Mouse (Mus musculus): ENCODE measurements around the gene Cwf19l2. TPM values are rescaled to one million over a fixed set of nuclear protein-coding genes. Genes with fewer than 3 reads are reported as not detected.
A peak's percentile ranks its signal among the peaks of the same experiment; 100 is the strongest.
"Not testable (repeated sequence)": the region's sequence is repeated elsewhere in the genome, so short reads cannot be mapped to it uniquely, and the experiment has no call there.

The Cwf19l2 gene
- total RNA-seq (2017) = 48.6 and 49.7 TPM in 2 replicates

DNA sequence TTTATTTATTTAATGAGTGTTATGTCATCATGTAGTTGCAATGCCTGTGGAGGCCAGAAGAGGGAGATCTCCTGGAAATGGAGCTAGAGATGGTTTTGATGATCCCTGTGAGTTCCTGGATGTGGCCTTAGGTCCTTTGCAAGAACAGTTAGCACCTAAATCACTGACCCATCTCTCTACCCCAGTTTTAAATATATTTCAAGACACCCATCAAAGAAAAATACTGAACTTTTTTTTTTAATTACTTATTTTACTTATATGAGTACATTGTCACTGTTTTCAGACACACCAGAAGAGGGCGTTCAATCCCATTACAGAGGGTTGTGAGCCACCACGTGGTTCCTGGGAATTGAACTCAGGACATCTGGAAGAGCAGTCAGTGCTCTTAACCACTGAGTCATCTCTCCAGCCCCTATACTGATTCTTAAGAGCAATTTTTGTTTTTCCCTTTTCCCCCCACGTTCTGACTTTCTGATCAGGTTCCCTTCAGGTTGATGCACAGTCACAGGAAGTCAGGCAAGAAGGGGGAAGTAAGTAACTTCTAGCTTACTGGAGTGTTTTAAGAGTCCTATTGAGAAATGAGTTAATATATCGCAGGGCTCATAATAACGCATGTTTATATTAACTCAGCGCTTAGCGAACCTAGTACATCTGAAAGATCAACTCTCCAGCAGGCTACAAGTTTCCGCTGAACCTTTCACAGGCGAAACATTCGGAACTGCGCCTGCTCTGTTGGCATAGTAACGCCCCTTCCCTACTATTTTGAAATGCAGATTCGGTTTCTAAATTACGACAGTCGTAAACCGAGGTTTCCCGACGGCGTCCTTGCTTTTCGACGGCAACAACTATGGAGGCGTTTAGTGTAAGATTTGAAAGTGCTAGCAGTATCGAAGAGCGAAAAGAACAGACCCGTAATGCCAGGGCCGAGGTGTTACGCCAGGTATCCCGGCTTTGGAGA is at the start of gene Cwf19l2:
Cwf19l2 (plus strand) TSS at position 342 of the 958 bp plus-strand sequence.
- ATAC-seq (replicated peaks; ENCODE audit: low read depth, poor library complexity, severe bottlenecking) = peak; percentile 91

DNA sequence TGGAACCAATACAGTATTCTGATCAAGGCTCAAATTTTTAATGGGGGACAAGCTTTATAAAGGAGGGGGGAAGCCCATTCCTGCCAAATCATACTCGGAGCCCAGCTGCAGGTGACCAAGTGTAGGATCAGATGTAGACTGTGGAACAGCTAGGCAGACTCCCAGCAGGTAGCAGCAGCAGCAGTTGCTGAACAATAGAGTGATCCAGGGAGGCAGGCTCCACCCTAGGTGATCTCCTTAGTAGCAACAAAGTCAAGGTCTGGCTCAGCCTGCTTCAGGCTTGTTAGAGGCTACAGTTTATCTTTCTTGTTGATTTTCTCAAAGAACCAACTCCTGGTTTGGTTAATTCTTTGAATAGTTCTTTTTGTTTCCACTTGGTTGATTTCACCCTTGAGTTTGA is 27.1 kb upstream of the Cwf19l2 start:
- ATAC-seq (replicated peaks; ENCODE audit: low read depth, poor library complexity, severe bottlenecking) = not testable (repeated sequence)

DNA sequence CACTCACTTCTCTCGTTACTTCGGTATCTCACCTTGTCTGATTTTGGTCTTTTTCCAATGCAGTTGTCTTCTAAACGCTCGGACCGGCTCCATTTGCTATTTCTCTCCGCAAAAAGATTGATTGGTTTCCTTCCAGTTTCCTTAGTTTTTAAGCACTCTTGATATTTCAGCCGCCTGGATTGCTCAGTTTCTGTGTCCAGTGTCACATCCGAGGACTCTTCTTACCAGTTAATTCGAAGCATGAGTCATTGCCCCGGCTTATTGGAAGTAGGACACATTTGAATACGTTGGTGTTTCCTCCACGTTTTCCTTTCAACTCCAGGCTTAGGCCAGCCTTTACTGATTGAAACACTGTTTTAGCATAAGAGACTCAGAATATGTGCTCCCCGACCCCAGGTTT is 980 bp downstream of the Cwf19l2 start:
- ATAC-seq (replicated peaks; ENCODE audit: low read depth, poor library complexity, severe bottlenecking) = peak; percentile 23

DNA sequence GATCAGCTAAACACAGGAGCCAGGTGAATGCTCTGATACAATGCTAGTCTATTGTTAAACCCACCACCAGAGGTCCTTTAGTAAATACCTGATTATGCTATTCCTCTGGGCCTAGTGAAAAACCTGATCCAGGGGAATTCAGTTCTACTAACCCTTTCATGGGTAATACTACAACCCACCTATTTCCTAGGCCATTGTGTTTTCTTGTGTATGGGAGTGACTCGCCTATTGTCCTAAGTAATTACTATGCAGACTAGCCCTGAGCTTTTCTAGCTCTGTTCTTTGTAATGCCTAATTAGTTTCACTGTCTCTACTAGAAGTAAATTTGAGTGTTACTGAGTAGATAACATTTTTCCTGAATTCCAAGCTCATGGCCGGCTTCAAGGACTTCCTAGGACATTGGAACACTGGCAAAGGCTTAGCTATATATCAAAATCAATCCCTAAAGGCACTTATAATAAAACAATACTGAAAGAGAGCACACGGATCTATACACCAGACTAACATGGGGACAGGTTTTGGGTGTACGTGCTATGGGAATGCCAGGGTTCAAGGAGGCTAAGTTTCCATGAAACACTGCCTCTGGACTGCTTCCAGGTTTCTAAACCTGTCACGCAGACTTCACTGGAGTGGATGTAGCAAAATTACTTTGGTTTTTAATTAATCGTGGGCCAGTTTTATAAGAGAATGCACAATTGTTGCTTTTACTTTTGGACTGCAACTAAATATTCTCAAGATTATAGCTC is 36.3 kb downstream of the Cwf19l2 start:
- not testable (repeated sequence) for ATAC-seq (replicated peaks; ENCODE audit: low read depth, poor library complexity, severe bottlenecking)

DNA sequence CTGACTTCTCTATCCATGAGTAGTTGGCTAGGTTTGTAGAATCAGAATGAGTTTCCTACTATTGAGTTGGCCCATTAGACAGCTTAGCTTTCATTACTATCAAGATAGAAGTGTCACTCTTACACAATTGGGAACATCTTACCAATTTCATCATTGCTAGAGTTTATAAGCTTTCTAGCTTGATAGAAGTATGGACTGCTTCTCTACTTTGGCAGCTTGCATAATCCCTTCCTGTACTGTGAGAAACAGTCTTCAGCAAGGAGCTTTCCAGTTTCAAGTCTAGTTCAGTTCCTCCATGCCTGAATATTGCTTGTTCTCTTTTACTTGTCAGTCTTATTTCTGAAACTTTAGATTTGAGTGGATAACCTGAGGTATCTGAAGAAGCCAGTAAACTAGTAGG is 68.5 kb downstream of the Cwf19l2 start:
- ATAC-seq (replicated peaks; ENCODE audit: low read depth, poor library complexity, severe bottlenecking) = 0 out of 2 replicates have a peak, but pooled peaks have one; percentile 25

DNA sequence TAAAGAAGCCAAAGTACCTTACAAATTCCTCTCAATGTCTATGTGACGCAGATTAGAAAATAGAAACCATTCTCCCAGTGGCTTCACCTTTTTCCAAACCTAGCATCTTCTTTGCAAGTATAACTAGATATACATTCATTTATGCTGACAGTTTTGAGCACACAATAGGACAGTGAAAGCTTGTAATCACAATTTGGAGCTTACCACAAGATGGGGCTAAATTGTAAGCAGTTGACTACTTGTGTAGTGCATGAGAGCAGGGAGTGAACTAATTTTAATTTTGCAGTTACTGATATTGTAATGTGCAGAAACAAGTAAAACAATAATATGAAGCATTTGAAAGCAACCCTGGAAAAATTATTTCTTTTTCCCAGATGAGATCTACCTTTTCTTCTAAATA is 115.3 kb downstream of the Cwf19l2 start:
- ATAC-seq (replicated peaks; ENCODE audit: low read depth, poor library complexity, severe bottlenecking) = no peak

DNA sequence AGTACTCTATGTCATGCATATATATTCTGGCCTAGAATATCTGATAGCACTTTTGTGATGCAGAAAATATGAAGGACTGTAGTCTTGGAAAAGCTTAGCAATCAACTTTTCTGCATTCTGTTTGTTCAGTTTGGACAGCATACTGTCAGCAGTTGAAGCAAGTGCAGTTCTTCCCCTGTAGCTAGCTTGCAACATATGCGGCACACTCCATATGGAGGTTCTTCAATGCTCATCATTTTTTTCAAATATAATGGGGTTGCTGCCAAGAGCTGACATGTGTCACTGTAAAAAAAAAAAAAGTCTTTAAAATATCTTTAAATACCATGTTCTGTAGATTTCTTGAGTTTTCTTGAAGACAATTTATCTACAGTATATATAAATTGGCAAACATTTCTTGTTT is 115.8 kb downstream of the Cwf19l2 start:
- no peak for ATAC-seq (replicated peaks; ENCODE audit: low read depth, poor library complexity, severe bottlenecking)

DNA sequence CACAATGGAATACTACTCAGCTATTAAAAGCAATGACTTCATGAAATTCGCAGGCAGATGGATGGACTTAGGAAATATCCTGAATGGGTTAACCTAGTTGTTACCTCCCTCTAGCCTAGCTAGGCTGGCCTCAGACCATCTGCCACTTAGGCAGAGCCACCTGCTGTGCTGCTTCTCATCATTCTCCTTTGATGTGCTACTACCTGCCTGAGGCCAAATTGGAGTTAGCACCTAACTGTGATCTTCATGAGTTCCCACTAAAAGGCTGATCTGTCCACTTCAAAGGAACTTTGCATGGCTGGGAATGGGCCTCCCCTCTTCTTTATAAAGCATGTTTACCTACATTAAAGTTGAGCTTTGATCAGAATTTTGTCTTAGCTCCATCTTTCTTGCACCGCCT is 117.6 kb downstream of the Cwf19l2 start:
- no peak for ATAC-seq (replicated peaks; ENCODE audit: low read depth, poor library complexity, severe bottlenecking)

Other genes starting within 250 kb of the Cwf19l2 start
- gene Alkbh8, start 68.5 kb upstream of the Cwf19l2 start, total RNA-seq (2017) = 30.9 and 35.2 TPM in 2 replicates
- gene Gucy1a2, start 129.2 kb downstream of the Cwf19l2 start, total RNA-seq (2017) = not detected in 2 replicates